Mouse (Mus musculus) liver, adult 2 months (tissue): ENCODE results near the gene Unc5c.

ENCODE experiments used
- CTCF ChIP-seq: fragments of 200-500 bp; IDR thresholded peaks from 2 replicates; pipeline ENCODE4 v1.5.1; 2011; ENCODE audit warnings: low read depth, low read length, control low read depth
- POLR2A ChIP-seq: fragments of 200-500 bp; IDR thresholded peaks from 2 replicates; pipeline ENCODE4 v1.6.1; 2011; ENCODE audit warnings: low read length, control low read depth; ENCODE audit not compliant: insufficient read depth; ENCODE audit errors: extremely low read depth

DNA sequence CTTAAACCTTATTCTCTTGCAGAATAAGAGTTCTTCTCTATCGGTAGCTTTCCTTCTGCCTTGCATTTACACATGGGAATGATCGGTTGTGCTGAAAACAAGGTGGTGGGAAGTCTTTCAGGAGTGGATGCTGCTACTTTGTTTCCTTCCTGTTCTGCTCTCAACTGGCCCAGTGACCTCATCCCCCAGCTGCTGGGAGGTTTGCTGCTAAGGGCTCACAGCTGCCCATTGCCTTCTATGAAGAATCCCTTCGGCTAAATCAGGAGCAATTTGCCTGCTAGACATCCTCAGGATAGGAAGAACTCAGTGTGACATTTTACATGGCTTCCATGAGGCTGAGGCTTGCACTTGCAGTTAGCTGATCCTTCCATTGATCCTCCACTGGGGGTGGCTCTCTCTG lies 28.0 kb downstream of the Unc5c start:
- TF ChIP-seq POLR2A (no peak), CTCF (no peak)
